ENCODE assay signal across 19 mouse cellular contexts in the genomic region with DNA sequence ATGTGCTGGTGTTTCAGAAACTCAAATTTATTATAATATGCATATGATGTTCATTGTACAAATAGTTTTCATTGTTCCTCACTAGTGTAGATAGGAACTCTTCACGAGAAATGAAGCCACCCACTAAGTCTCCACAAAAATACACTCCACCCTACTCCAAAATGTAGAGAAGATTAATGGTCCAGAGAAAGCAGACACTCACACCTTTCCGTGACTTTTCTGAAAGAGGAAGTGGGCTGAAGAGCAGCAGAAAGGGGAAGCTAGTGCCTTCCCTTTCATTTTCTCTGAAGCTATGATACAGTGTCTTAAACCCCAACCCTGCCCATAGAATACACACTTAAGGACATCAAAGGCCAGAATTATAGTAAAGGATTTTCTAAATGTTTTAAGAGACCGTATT. TPM values are rescaled to one million over a fixed set of nuclear protein-coding genes. Genes with fewer than 3 reads are reported as not detected.
DNase-seq lines count a peak whose midpoint lies in the region; ATAC-seq and TF ChIP-seq lines count a peak whose summit lies in the region.
"Had no signal": no experiment of that assay in that cellular context is flagged by ENCODE, and none has a peak within 500 bp of the region (broad histone marks: within the 10 kb centered on the region; RNA-seq: fewer than 3 reads in every experiment).

No protein-coding gene starts in this region.

- no peak for ATAC-seq in G1E (ENCODE audit: extremely low read depth, insufficient number of reproducible peaks, low FRiP score, poor library complexity, severe bottlenecking)
- peak; percentile 91 for ATAC-seq in granulocyte monocyte progenitor cell, adult 5-6 weeks (replicated peaks; ENCODE audit: poor library complexity, severe bottlenecking)
- ATAC-seq in neutrophil, adult 5-6 weeks (ENCODE audit: extremely low read depth, insufficient number of reproducible peaks, low FRiP score, poor library complexity, severe bottlenecking): peak; percentile 96
- ATAC-seq in erythroblast, adult 5-6 weeks (replicated peaks; ENCODE audit: low FRiP score, poor library complexity, severe bottlenecking): no peak
- ATAC-seq: intestine, embryonic 16.5 days had no signal

- TF ChIP-seq CTCF in G1E (IDR thresholded peaks at IDR 0.05; ENCODE audit: low read depth, low read length): no peak

- peaks cover 6% of the 10 kb centered on the region; the same call in 1 of the 2 replicates for H3K27me3 ChIP-seq in G1E (ENCODE audit: insufficient read depth, low read length)
- H3K27me3 ChIP-seq: forebrain, embryonic 12.5 days; heart, embryonic 15.5 days had no signal

- DNase-seq in thymus, postnatal 0 days (ENCODE audit: low spot score): peak; percentile 38
- DNase-seq in thymus, postnatal 10 days (ENCODE audit: low spot score in 2 of 2): no peak
- DNase-seq in G1E (ENCODE audit: low spot score): peak; percentile 4
- no peak for DNase-seq in kidney, postnatal 25 days
- DNase-seq in gastrocnemius, postnatal 25 days: no peak
- DNase-seq: cerebellum, adult 11-12 months; kidney, postnatal 10 days; liver; lung, embryonic 14.5 days; right cerebral cortex, postnatal 14 days; thymus, adult 2 months had no signal

- no peaks in the 10 kb centered on the region for H3K36me3 ChIP-seq in G1E (replicated peaks)
- H3K36me3 ChIP-seq: forebrain, embryonic 12.5 days; heart, embryonic 15.5 days; midbrain, embryonic 10.5 days had no signal

- H3K4me3 ChIP-seq in G1E (ENCODE audit: low read depth, low read length): no peak overlapping the region
- H3K4me3 ChIP-seq: forebrain, embryonic 12.5 days; heart, embryonic 15.5 days; midbrain, embryonic 10.5 days; myocyte had no signal

- H3K4me1 ChIP-seq in G1E (ENCODE audit: insufficient read depth, low read depth, low read length): peaks cover 6% of the 10 kb centered on the region
- H3K4me1 ChIP-seq: forebrain, embryonic 12.5 days; heart, embryonic 15.5 days; midbrain, embryonic 10.5 days had no signal

- H3K9me3 ChIP-seq in G1E (replicated peaks): no peaks in the 10 kb centered on the region
- H3K9me3 ChIP-seq: forebrain, embryonic 12.5 days; heart, embryonic 15.5 days; midbrain, embryonic 10.5 days had no signal

RNA-seq across cellular contexts. Expression of a gene that starts 19.8 kb away (rescaled TPM):
- 75.2 and 75.7 TPM in 2 replicates for polyA plus RNA-seq in thymus, postnatal 0 days (2015; fragmentation: Nextera tagmentation; extraction: Ambion mirVana)
- total RNA-seq in G1E (2014; fragmentation: Nextera tagmentation) (102 and 119 TPM in 2 replicates), G1E (2017) (124 and 128 TPM in 2 replicates)
- 14.2 and 16.5 TPM in 2 replicates for polyA plus RNA-seq in G1E (2012)
- total RNA-seq in granulocyte monocyte progenitor cell, adult 5-6 weeks (2014; fragmentation: Nextera tagmentation): 39.1 and 40.8 TPM in 2 replicates
- total RNA-seq in granulocyte monocyte progenitor cell, adult 5-6 weeks (2017): 69.5 and 82.0 TPM in 2 replicates
- 120 and 135 TPM in 2 replicates for total RNA-seq in neutrophil, adult 5-6 weeks (2017)
- total RNA-seq in erythroblast, adult 5-6 weeks (2015; ENCODE audit: low replicate concordance): 14.2 and 17.9 TPM in 2 replicates
- 14.1 and 15.4 TPM in 2 replicates for total RNA-seq in erythroblast, adult 5-6 weeks (2017; ENCODE audit: low replicate concordance)
- 10 to 100 TPM; 15.9 to 16.7 TPM for total RNA-seq in gastrocnemius, postnatal 25 days (2021)

RNA-seq across cellular contexts. Expression of a gene that starts 56.1 kb away (rescaled TPM):
- 7.6 and 10.0 TPM in 2 replicates for polyA plus RNA-seq in thymus, postnatal 0 days (2015; fragmentation: Nextera tagmentation; extraction: Ambion mirVana)
- 6.7 and 9.5 TPM in 2 replicates for total RNA-seq in G1E (2014; fragmentation: Nextera tagmentation)
- total RNA-seq in G1E (2017): not detected in 2 replicates
- not detected in 2 replicates for polyA plus RNA-seq in G1E (2012)
- not detected in 2 replicates for total RNA-seq in granulocyte monocyte progenitor cell, adult 5-6 weeks (2014; fragmentation: Nextera tagmentation)
- total RNA-seq in granulocyte monocyte progenitor cell, adult 5-6 weeks (2017): 1.3 TPM in 1 of 2 replicates, not detected in the other
- not detected in 2 replicates for total RNA-seq in neutrophil, adult 5-6 weeks (2017)
- not detected in 2 replicates for total RNA-seq in erythroblast, adult 5-6 weeks (2015; ENCODE audit: low replicate concordance)
- total RNA-seq in erythroblast, adult 5-6 weeks (2017; ENCODE audit: low replicate concordance): not detected in 2 replicates
- 1 to 10 TPM; 3.0 to 3.6 TPM for total RNA-seq in gastrocnemius, postnatal 25 days (2021)
- polyA plus RNA-seq: myocyte; thymus, adult 2 months had no signal

Comparison
In these comparisons a context has a peak if more than half of its experiments do, and no peak if none do; other contexts are left out.
1. DNase-seq: peak in thymus, postnatal 0 days (single experiment) and G1E (single experiment); none in thymus, postnatal 10 days (0 of 2), kidney, postnatal 25 days (0 of 2) and gastrocnemius, postnatal 25 days (single experiment).
2. ATAC-seq: peak in granulocyte monocyte progenitor cell, adult 5-6 weeks (single experiment) and neutrophil, adult 5-6 weeks (single experiment); none in G1E (single experiment) and erythroblast, adult 5-6 weeks (single experiment).